Mouse (Mus musculus) B cell, adult 67 days (primary cell): Measurements from ENCODE around the gene S1pr4. TPM values are rescaled to one million over a fixed set of nuclear protein-coding genes. Genes with fewer than 3 reads are reported as not detected.

Experiments
- total RNA-seq, 2 experiments: library from RNA; stranded (reverse); gene quantifications; 4 replicates each; pipeline ENCODE4 v1.2.4; 2023

The S1pr4 gene
- total RNA-seq = 10 to 100 TPM; 78.0 to 83.2 TPM

GRCm38 (mm10) chr10:81500032-81500431 lies at the start of gene S1pr4:
Gene S1pr4, minus strand, starts transcription at chr10:81500132.

DNA sequence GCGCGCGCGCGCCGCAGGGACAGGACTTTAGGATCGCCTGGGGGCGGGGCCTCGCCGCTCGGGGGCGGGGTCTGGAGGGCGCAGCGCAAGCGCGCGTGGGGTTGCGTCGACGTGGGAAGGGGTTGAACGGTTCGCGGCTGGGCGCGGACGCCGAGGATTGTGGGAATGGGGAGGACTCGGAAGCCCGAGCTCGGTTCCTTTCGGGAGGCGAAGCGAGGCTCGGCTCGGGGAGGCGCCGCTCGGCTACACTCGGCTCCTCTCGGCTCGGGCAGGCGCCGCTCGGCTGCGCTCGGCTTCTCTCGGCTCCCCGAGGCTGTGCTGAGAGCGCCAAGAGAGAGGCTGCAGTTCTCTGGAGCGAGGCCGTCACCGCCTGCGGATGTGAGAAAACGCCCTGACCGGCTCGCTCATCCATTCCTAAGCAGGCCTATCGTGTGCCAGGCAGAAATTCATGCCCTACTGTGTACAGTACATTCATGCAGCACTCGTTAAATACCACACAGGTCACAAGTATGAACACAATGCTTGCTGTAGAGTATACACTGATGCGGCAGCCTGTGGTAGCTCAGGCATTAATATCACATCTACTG lies 45.3 kb upstream of the S1pr4 start, which contains the start of gene Gna11:
Gene Gna11, minus strand, starts transcription at position 30 of the 587 bp plus-strand sequence.

DNA sequence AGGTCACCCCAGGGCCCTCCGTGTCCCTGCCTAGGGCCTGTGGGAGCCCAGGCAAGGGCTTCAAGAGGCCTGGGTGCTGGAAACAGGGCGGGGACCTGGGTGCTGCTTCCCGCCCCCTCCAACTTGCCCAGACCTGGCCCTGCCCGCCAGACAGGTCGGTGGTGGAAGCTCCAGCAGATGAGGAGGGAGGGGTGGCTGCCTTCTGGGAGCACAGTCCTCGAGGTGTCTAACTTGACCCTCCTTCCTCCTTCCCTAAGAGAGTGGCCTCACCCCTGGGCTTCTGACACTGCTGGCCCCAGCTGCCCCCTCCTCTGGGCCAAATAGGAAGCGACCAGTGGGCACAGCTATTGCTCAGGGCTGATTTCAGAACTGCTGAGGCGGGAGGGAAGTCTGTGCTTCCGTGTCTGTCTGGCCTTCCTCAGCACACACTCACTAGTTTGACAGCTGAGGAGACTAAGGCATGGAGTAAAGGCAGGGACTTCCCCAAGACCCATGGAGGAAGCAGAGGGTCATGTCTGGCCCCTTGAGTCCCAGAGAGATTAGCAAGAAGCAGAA lies 24.2 kb upstream of the S1pr4 start, which contains the start of gene Gna15:
Gene Gna15, minus strand, starts transcription at position 175 of the 555 bp plus-strand sequence.

DNA sequence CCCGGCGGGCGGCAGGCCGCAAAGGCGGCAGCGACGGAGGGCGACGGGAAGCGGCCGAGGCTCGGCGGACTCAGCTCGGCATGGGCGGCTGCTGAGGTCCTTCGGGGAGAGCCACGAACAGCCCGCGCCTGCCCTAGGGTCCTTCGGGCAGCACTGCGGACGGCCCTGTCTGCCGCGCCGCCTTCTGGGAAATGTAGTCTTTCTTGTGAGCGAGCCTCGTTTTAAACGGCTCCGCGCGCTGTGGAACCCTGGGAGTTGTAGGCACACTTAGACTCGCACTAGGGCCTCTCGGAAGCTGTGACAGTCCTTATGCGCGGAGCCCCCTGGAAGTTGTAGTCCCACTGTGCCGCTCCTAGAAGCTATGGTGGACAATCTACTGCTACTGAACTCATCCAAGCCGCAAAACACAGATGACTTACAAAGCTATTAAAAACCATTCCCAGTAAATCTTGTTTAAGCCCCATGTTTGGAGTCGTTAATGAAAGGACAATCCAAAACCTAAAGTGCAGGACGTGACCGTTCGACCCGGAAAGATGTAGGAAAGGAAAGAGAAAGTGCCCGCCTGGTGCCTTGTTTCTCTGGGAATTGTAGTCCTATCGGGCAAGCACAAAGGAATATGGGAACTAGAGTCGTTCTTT lies 3.5 kb downstream of the S1pr4 start, which contains the start of gene Ncln:
Gene Ncln, minus strand, starts transcription at position 129 of the 638 bp plus-strand sequence.

GRCm38 (mm10) chr10:81482533-81482889 lies 17.4 kb downstream of the S1pr4 start, which contains the start of gene Celf5:
Gene Celf5, minus strand, starts transcription at chr10:81482709.

GRCm38 (mm10) chr10:81455181-81455895 lies 44.6 kb downstream of the S1pr4 start, which contains the start of gene Nfic:
Gene Nfic, minus strand, starts transcription at chr10:81455635.

Other genes with a start within 250 kb of the S1pr4 start
- gene Matk, start 247.2 kb downstream of the S1pr4 start, total RNA-seq = 10 to 100 TPM; 24.5 to 29.5 TPM
- gene Mrpl54, start 233.2 kb downstream of the S1pr4 start, total RNA-seq = 100 to 1,000 TPM; 106 to 112 TPM
- gene Apba3, start 233.2 kb downstream of the S1pr4 start, total RNA-seq = 10 to 100 TPM; 32.7 to 50.4 TPM
- gene Tjp3, start 208.6 kb downstream of the S1pr4 start, total RNA-seq = 10 to 100 TPM; 14.0 to 18.9 TPM
- gene Pip5k1c, start 207.2 kb downstream of the S1pr4 start, total RNA-seq = 100 to 1,000 TPM; 130 to 154 TPM
- gene Cactin, start 179.0 kb downstream of the S1pr4 start, total RNA-seq = 10 to 100 TPM; 53.3 to 59.3 TPM
- 1 to 10 TPM; 4.6 to 6.0 TPM for gene Tbxa2r, start 171.4 kb downstream of the S1pr4 start, total RNA-seq
- under 1 TPM; 0.78 to 0.92 TPM for gene Gipc3, start 156.9 kb downstream of the S1pr4 start, total RNA-seq
- gene Hmg20b, start 149.7 kb downstream of the S1pr4 start, total RNA-seq = 10 to 100 TPM; 77.8 to 80.1 TPM
- gene Mfsd12, start 142.6 kb downstream of the S1pr4 start, total RNA-seq = 10 to 100 TPM; 11.6 to 13.5 TPM
- 10 to 100 TPM in 1 of 2 experiments, 1 to 10 TPM in 1; 7.8 to 11.0 TPM for gene 4930404N11Rik, start 134.3 kb downstream of the S1pr4 start, total RNA-seq
- 10 to 100 TPM; 47.9 to 55.7 TPM for gene Fzr1, start 121.6 kb downstream of the S1pr4 start, total RNA-seq
- gene Dohh, start 115.7 kb downstream of the S1pr4 start, total RNA-seq = 10 to 100 TPM; 36.0 to 37.0 TPM
- 1 to 10 TPM; 1.6 to 4.6 TPM for gene Gm48551, start 115.7 kb downstream of the S1pr4 start, total RNA-seq
- gene Gm48552, start 111.1 kb downstream of the S1pr4 start, total RNA-seq = 1 to 10 TPM; 4.3 to 5.4 TPM
- gene Smim24, start 107.1 kb downstream of the S1pr4 start, total RNA-seq = 1 to 10 TPM; 5.8 to 9.2 TPM
- 10 to 100 TPM; 15.0 to 22.8 TPM for gene Nfic, start 44.5 kb downstream of the S1pr4 start, total RNA-seq
- gene Celf5, start 17.4 kb downstream of the S1pr4 start, total RNA-seq = not detected
- 100 to 1,000 TPM; 113 to 131 TPM for gene Ncln, start 3.7 kb downstream of the S1pr4 start, total RNA-seq
- 1 to 10 TPM; 6.3 to 9.1 TPM for gene Gna15, start 24.1 kb upstream of the S1pr4 start, total RNA-seq
- gene Gna11, start 45.1 kb upstream of the S1pr4 start, total RNA-seq = 10 to 100 TPM; 24.4 to 31.5 TPM
- gene Aes, start 59.4 kb upstream of the S1pr4 start, total RNA-seq = 100 to 1,000 TPM; 336 to 341 TPM
- gene Tle2, start 74.4 kb upstream of the S1pr4 start, total RNA-seq = 1 to 10 TPM; 3.7 to 4.7 TPM
- under 1 TPM; 0.52 to 0.68 TPM for gene Tle6, start 100.9 kb upstream of the S1pr4 start, total RNA-seq
- 1 to 10 TPM; 3.2 to 4.3 TPM for gene BC025920, start 106.1 kb upstream of the S1pr4 start, total RNA-seq
- 10 to 100 TPM; 23.5 to 28.2 TPM for gene Sirt6, start 127.7 kb upstream of the S1pr4 start, total RNA-seq
- gene Ankrd24, start 128.4 kb upstream of the S1pr4 start, total RNA-seq = 1 to 10 TPM; 2.7 to 3.8 TPM
- 1 to 10 TPM; 4.0 to 4.5 TPM for gene Gm10778, start 148.9 kb upstream of the S1pr4 start, total RNA-seq
- 10 to 100 TPM in 1 of 2 experiments, 1 to 10 TPM in 1; 8.6 to 17.8 TPM for gene Zfp433, start 204.7 kb upstream of the S1pr4 start, total RNA-seq